Mouse (Mus musculus): ENCODE measurements at regions not wholly inside any gene's neighbourhood (a gene's known extent, or its start where the extent isn't known, plus 50 kb on each side); places are given as distances from the start of the nearest gene placed in this dataset.
A peak's percentile ranks its signal among the peaks of the same experiment; 100 is the strongest.

GRCm38 (mm10) chr14:105589261-105589660 is 307.4 kb downstream of the Spry2 start:
- WGBS = 78% methylated on average over 20 of the region's 20 CpGs
- Histone ChIP-seq H3K9me3 (ENCODE audit: control insufficient read depth, low read length) (no peaks in the 10 kb centered on the region), H3K4me3 (ENCODE audit: low read length) (no peak overlapping the region), H3K27ac (ENCODE audit: low read depth, low read length) (peak overlapping the region; percentile 66), H3K27me3 (replicated peaks; ENCODE audit: control insufficient read depth, insufficient read depth, low read length) (no peaks in the 10 kb centered on the region), H3K4me1 (ENCODE audit: control insufficient read depth, insufficient read depth, low read depth, low read length) (no peaks in the 10 kb centered on the region), H3K9ac (ENCODE audit: low read depth, low read length) (no peak overlapping the region), H3K36me3 (ENCODE audit: control insufficient read depth, insufficient read depth, low read length) (no peaks in the 10 kb centered on the region), H3K4me2 (ENCODE audit: low read length) (peak overlapping the region; percentile 1; the same call in 1 of the 2 replicates)
- ATAC-seq = no peak

GRCm38 (mm10) chr14:105588391-105589163 is 308.0 kb downstream of the Spry2 start:
- no peaks in the 10 kb centered on the region for H3K36me3 ChIP-seq (ENCODE audit: control insufficient read depth, insufficient read depth, low read length)
- no peaks in the 10 kb centered on the region for H3K9me3 ChIP-seq (ENCODE audit: control insufficient read depth, low read length)
- no peaks in the 10 kb centered on the region for H3K27me3 ChIP-seq (replicated peaks; ENCODE audit: control insufficient read depth, insufficient read depth, low read length)
- ATAC-seq = peak; percentile 96
- H3K9ac ChIP-seq (ENCODE audit: low read depth, low read length) = no peak overlapping the region
- no peak overlapping the region; the same call in 1 of the 2 replicates for H3K4me2 ChIP-seq (ENCODE audit: low read length)
- H3K4me3 ChIP-seq (ENCODE audit: low read length) = no peak overlapping the region
- 48% methylated on average over 15 of the region's 15 CpGs for WGBS
- H3K27ac ChIP-seq (ENCODE audit: low read depth, low read length) = peak overlapping the region; percentile 74
- H3K4me1 ChIP-seq (ENCODE audit: control insufficient read depth, insufficient read depth, low read depth, low read length) = no peaks in the 10 kb centered on the region

GRCm38 (mm10) chr14:105588029-105588390 is 308.6 kb downstream of the Spry2 start:
- H3K27ac ChIP-seq (ENCODE audit: low read depth, low read length) = peak overlapping the region; percentile 74
- H3K9me3 ChIP-seq (ENCODE audit: control insufficient read depth, low read length) = no peaks in the 10 kb centered on the region
- H3K4me2 ChIP-seq (ENCODE audit: low read length) = peak overlapping the region; percentile 6; the same call in 1 of the 2 replicates
- ATAC-seq = peak; percentile 86
- H3K4me1 ChIP-seq (ENCODE audit: control insufficient read depth, insufficient read depth, low read depth, low read length) = no peaks in the 10 kb centered on the region
- 35% methylated on average over 8 of the region's 8 CpGs for WGBS
- no peaks in the 10 kb centered on the region for H3K36me3 ChIP-seq (ENCODE audit: control insufficient read depth, insufficient read depth, low read length)
- H3K9ac ChIP-seq (ENCODE audit: low read depth, low read length) = no peak overlapping the region
- H3K4me3 ChIP-seq (ENCODE audit: low read length) = no peak overlapping the region
- H3K27me3 ChIP-seq (replicated peaks; ENCODE audit: control insufficient read depth, insufficient read depth, low read length) = no peaks in the 10 kb centered on the region

- H3K27ac ChIP-seq (ENCODE audit: low read depth, low read length) = no peak overlapping the region
- ATAC-seq = no peak
- no peak overlapping the region for H3K9ac ChIP-seq (ENCODE audit: low read depth, low read length)
- H3K36me3 ChIP-seq (ENCODE audit: control insufficient read depth, insufficient read depth, low read length) = no peaks in the 10 kb centered on the region
- H3K4me1 ChIP-seq (ENCODE audit: control insufficient read depth, insufficient read depth, low read depth, low read length) = no peaks in the 10 kb centered on the region
- no peaks in the 10 kb centered on the region for H3K9me3 ChIP-seq (ENCODE audit: control insufficient read depth, low read length)
- H3K4me3 ChIP-seq (ENCODE audit: low read length) = no peak overlapping the region
- H3K4me2 ChIP-seq (ENCODE audit: low read length) = no peak overlapping the region
- no peaks in the 10 kb centered on the region for H3K27me3 ChIP-seq (replicated peaks; ENCODE audit: control insufficient read depth, insufficient read depth, low read length)
- WGBS = 65% methylated on average over 3 of the region's 3 CpGs
Observed at GRCm38 (mm10) chr14:105584632-105585031, 312.0 kb downstream of the Spry2 start.

- WGBS = 89% methylated on average over 2 of the region's 2 CpGs
- H3K27ac ChIP-seq (ENCODE audit: low read depth, low read length) = no peak overlapping the region
Observed at GRCm38 (mm10) chr14:105583497-105583896, 313.1 kb downstream of the Spry2 start.

GRCm38 (mm10) chr14:105576266-105576665 is 317.9 kb downstream of the Ndfip2 start:
- ATAC-seq = no peak
- WGBS = 68% methylated on average over 4 of the region's 4 CpGs
- no peaks in the 10 kb centered on the region for H3K9me3 ChIP-seq (ENCODE audit: control insufficient read depth, low read length)
- H3K27ac ChIP-seq (ENCODE audit: low read depth, low read length) = no peak overlapping the region
- no peak overlapping the region for H3K9ac ChIP-seq (ENCODE audit: low read depth, low read length)
- no peaks in the 10 kb centered on the region for H3K36me3 ChIP-seq (ENCODE audit: control insufficient read depth, insufficient read depth, low read length)
- no peak overlapping the region for H3K4me2 ChIP-seq (ENCODE audit: low read length)
- no peak overlapping the region for H3K4me3 ChIP-seq (ENCODE audit: low read length)
- no peaks in the 10 kb centered on the region for H3K27me3 ChIP-seq (replicated peaks; ENCODE audit: control insufficient read depth, insufficient read depth, low read length)
- no peaks in the 10 kb centered on the region for H3K4me1 ChIP-seq (ENCODE audit: control insufficient read depth, insufficient read depth, low read depth, low read length)

More at GRCm38 (mm10) chr14:105583497-105583896, 313.1 kb downstream of the Spry2 start:
- Histone ChIP-seq H3K27me3 (replicated peaks; ENCODE audit: control insufficient read depth, insufficient read depth, low read length) (no peaks in the 10 kb centered on the region), H3K9me3 (ENCODE audit: control insufficient read depth, low read length) (no peaks in the 10 kb centered on the region), H3K36me3 (ENCODE audit: control insufficient read depth, insufficient read depth, low read length) (no peaks in the 10 kb centered on the region), H3K4me3 (ENCODE audit: low read length) (no peak overlapping the region), H3K4me1 (ENCODE audit: control insufficient read depth, insufficient read depth, low read depth, low read length) (no peaks in the 10 kb centered on the region), H3K4me2 (ENCODE audit: low read length) (no peak overlapping the region), H3K9ac (ENCODE audit: low read depth, low read length) (no peak overlapping the region)
- ATAC-seq = no peak

GRCm38 (mm10) chr14:105572036-105572891 is 313.9 kb downstream of the Ndfip2 start:
- Histone ChIP-seq H3K4me3 (ENCODE audit: low read length) (no peak overlapping the region), H3K9me3 (ENCODE audit: control insufficient read depth, low read length) (no peaks in the 10 kb centered on the region), H3K27me3 (replicated peaks; ENCODE audit: control insufficient read depth, insufficient read depth, low read length) (no peaks in the 10 kb centered on the region), H3K4me2 (ENCODE audit: low read length) (no peak overlapping the region), H3K27ac (ENCODE audit: low read depth, low read length) (no peak overlapping the region), H3K4me1 (ENCODE audit: control insufficient read depth, insufficient read depth, low read depth, low read length) (no peaks in the 10 kb centered on the region), H3K9ac (ENCODE audit: low read depth, low read length) (no peak overlapping the region), H3K36me3 (ENCODE audit: control insufficient read depth, insufficient read depth, low read length) (no peaks in the 10 kb centered on the region)
- WGBS = 50% methylated on average over 18 of the region's 18 CpGs
- peak; percentile 72 for ATAC-seq

GRCm38 (mm10) chr14:105570156-105570555 is 311.8 kb downstream of the Ndfip2 start:
- ATAC-seq = no peak
- no peaks in the 10 kb centered on the region for H3K27me3 ChIP-seq (replicated peaks; ENCODE audit: control insufficient read depth, insufficient read depth, low read length)
- no peaks in the 10 kb centered on the region for H3K4me1 ChIP-seq (ENCODE audit: control insufficient read depth, insufficient read depth, low read depth, low read length)
- no peak overlapping the region for H3K27ac ChIP-seq (ENCODE audit: low read depth, low read length)
- no peak overlapping the region for H3K9ac ChIP-seq (ENCODE audit: low read depth, low read length)
- H3K4me2 ChIP-seq (ENCODE audit: low read length) = no peak overlapping the region
- H3K36me3 ChIP-seq (ENCODE audit: control insufficient read depth, insufficient read depth, low read length) = no peaks in the 10 kb centered on the region
- H3K9me3 ChIP-seq (ENCODE audit: control insufficient read depth, low read length) = no peaks in the 10 kb centered on the region
- 77% methylated on average over 6 of the region's 6 CpGs for WGBS
- no peak overlapping the region for H3K4me3 ChIP-seq (ENCODE audit: low read length)

GRCm38 (mm10) chr14:105565827-105566226 is 307.5 kb downstream of the Ndfip2 start:
- no peaks in the 10 kb centered on the region for H3K36me3 ChIP-seq (ENCODE audit: control insufficient read depth, insufficient read depth, low read length)
- H3K27me3 ChIP-seq (replicated peaks; ENCODE audit: control insufficient read depth, insufficient read depth, low read length) = no peaks in the 10 kb centered on the region
- no peaks in the 10 kb centered on the region for H3K9me3 ChIP-seq (ENCODE audit: control insufficient read depth, low read length)
- no peak overlapping the region for H3K4me2 ChIP-seq (ENCODE audit: low read length)
- 87% methylated on average over 16 of the region's 16 CpGs for WGBS
- H3K4me1 ChIP-seq (ENCODE audit: control insufficient read depth, insufficient read depth, low read depth, low read length) = no peaks in the 10 kb centered on the region
- H3K4me3 ChIP-seq (ENCODE audit: low read length) = no peak overlapping the region
- H3K9ac ChIP-seq (ENCODE audit: low read depth, low read length) = no peak overlapping the region
- H3K27ac ChIP-seq (ENCODE audit: low read depth, low read length) = no peak overlapping the region
- no peak for ATAC-seq
